Mouse (Mus musculus): ENCODE results near the gene Papss2. TPM values are rescaled to one million over a fixed set of nuclear protein-coding genes. Genes with fewer than 3 reads are reported as not detected.

The Papss2 gene
- polyA plus RNA-seq (2012; rRNA removed): 7.9 and 12.6 TPM in 2 replicates

DNA sequence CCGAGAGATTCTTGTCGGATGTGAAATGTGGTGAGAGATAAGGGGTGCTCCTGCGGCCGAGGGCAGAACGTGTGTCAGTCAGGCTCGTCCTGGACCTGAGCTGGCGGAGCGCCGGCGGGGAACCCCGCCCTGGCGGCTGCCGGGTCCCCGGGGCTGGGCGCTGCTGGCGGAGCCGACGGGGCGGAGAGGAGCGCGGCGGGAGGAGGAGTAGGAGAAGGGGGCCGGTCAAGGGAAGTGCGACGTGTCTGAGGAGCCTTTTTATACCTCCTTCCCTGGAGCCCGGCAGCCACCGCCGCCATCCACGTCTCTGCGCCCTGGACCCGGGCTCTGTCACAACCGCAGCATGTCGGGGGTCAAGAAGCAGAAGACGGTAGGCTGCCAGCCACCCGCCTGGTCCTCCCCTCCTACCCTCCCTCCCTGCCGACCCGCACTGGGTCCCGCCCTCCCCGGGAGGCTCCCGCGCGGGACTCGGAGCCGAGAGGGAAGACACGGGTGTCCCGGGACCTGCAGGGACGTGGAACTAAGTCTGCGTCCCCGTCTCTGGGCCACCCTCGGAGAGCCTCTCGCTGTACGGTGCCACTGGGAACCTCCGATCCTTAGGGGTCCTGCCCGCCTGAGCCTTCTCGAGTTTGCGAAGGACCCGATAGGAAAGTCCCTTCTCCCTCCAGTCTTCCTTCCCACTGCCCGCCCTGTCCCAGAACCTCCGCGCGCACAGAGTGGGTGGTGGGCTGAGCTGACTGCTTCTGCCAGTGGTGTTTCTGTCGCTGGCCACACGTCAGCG, at the start of gene Papss2:
Papss2 (plus strand) TSS at position 285 of the 781 bp plus-strand sequence.

Other genes starting within 250 kb of the Papss2 start
- gene Sgms1, start 206.1 kb upstream of the Papss2 start, polyA plus RNA-seq (2012; rRNA removed): 35.2 and 36.4 TPM in 2 replicates
- 1.2 and 3.5 TPM in 2 replicates for gene Rpl9-ps6, start 129.2 kb upstream of the Papss2 start, polyA plus RNA-seq (2012; rRNA removed)
- gene Minpp1, start 110.0 kb upstream of the Papss2 start, polyA plus RNA-seq (2012; rRNA removed): 153 and 214 TPM in 2 replicates
- 3.1 and 3.4 TPM in 2 replicates for gene Atad1, start 144.0 kb downstream of the Papss2 start, polyA plus RNA-seq (2012; rRNA removed)
- gene Pten, start 161.7 kb downstream of the Papss2 start, polyA plus RNA-seq (2012; rRNA removed): 30.4 and 36.5 TPM in 2 replicates